In the genomic region with DNA sequence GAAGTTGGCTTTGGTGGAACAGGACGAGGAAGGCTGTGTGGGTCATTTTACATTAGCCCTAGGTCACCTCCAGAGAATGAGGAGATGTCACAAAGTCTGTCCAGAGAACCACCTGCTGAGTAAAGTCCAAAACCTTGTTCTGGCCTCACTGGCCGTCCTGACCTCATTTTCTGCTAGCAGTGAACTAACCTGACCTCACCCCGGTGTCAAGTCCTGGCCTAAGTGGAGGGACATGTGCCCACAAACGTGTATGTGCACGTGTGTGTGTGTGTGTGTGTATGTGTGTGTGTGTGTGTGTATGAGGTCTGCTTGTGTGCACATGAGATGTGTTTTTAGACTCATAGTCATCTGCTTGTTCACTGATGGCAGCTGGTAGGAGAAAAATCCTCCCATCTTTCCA, we compare ENCODE assay signal across 15 mouse cellular contexts. TPM values are rescaled to one million over a fixed set of nuclear protein-coding genes. Genes with fewer than 3 reads are reported as not detected.
"Had no signal": no experiment of that assay in that cellular context is flagged by ENCODE, and none has a peak within 500 bp of the region (broad histone marks: within the 10 kb centered on the region; RNA-seq: fewer than 3 reads in every experiment).

No protein-coding gene starts in this region.

- H3K36me3 ChIP-seq: limb, embryonic 10.5 days; lung, embryonic 15.5 days; midbrain, embryonic 15.5 days; neural tube, embryonic 12.5 days had no signal

- ATAC-seq: inflammation-experienced regulatory T-cells, adult 6 months; intestine, postnatal 0 days had no signal

- H3K9me3 ChIP-seq: limb, embryonic 10.5 days; lung, embryonic 15.5 days; megakaryocyte, embryonic 14.5 days; midbrain, embryonic 15.5 days; neural tube, embryonic 12.5 days had no signal

- H3K4me2 ChIP-seq: lung, embryonic 15.5 days; midbrain, embryonic 11.5 days; midbrain, embryonic 15.5 days; neural tube, embryonic 12.5 days had no signal

- DNase-seq: lung, postnatal 14 days; thymus, postnatal 4 days had no signal

- H3K9ac ChIP-seq: lung, embryonic 15.5 days; midbrain, embryonic 15.5 days; neural tube, embryonic 12.5 days had no signal

- H3K27me3 ChIP-seq: lung, embryonic 15.5 days; midbrain, embryonic 15.5 days; neural tube, embryonic 12.5 days had no signal

- H3K4me3 ChIP-seq: left cerebral cortex, adult 2 months; limb, embryonic 10.5 days; lung, embryonic 15.5 days; megakaryocyte, embryonic 14.5 days; midbrain, embryonic 15.5 days; neural tube, embryonic 12.5 days had no signal

- H3K27ac ChIP-seq: left cerebral cortex, adult 2 months; limb, embryonic 10.5 days; lung, embryonic 15.5 days; macrophage; midbrain, embryonic 15.5 days; neural tube, embryonic 12.5 days; stomach, postnatal 0 days had no signal

RNA-seq across cellular contexts. Expression of a gene that starts 6.2 kb away (rescaled TPM):
- total RNA-seq: monocyte, adult 5-6 weeks; neutrophil, adult 5-6 weeks had no signal
- polyA plus RNA-seq: macrophage; midbrain, embryonic 11.5 days had no signal
